Mouse (Mus musculus) lung, embryonic 16.5 days (tissue): ENCODE measurements at regions not wholly inside any gene's neighbourhood (a gene's known extent, or its start where the extent isn't known, plus 50 kb on each side); places are given as distances from the start of the nearest gene placed in this dataset.
"Not testable (repeated sequence)": the region's sequence is repeated elsewhere in the genome, so short reads cannot be mapped to it uniquely, and the experiment has no call there.

Source experiments
- ATAC-seq: fragments of 200-750 bp; cut with Nextera tagmentation; 2 replicates; pipeline ENCODE4 v1.8.0; 2017; ENCODE audit warnings: low read depth, mild to moderate bottlenecking, moderate library complexity
- H3K27ac ChIP-seq: fragments of 300-500 bp; sonication (generic); 2 replicates; pipeline ENCODE4 v1.5.1; 2014; ENCODE audit warnings: mild to moderate bottlenecking, control low read depth, low read length
- H3K27me3 ChIP-seq: fragments of 300-500 bp; sonication (generic); 2 replicates; pipeline ENCODE4 v1.6.1; 2014; ENCODE audit warnings: low read depth, low read length, mixed read lengths; ENCODE audit not compliant: control insufficient read depth, insufficient read depth
- H3K36me3 ChIP-seq: fragments of 300-500 bp; sonication (generic); 2 replicates; pipeline ENCODE4 v1.6.1; 2014; ENCODE audit warnings: low read length; ENCODE audit not compliant: control insufficient read depth, insufficient read depth
- H3K4me1 ChIP-seq: fragments of 300-500 bp; sonication (generic); replicated peaks from 2 replicates; pipeline ENCODE4 v1.6.1; 2014; ENCODE audit warnings: low read length, mixed read lengths; ENCODE audit not compliant: control insufficient read depth, insufficient read depth
- H3K4me2 ChIP-seq: fragments of 300-500 bp; sonication (generic); 2 replicates; pipeline ENCODE4 v1.6.1; 2014; ENCODE audit warnings: low read depth, low read length, control low read depth
- H3K4me3 ChIP-seq: fragments of 300-500 bp; sonication (generic); 2 replicates; pipeline ENCODE4 v1.5.1; 2014; ENCODE audit warnings: mild to moderate bottlenecking, low read length, control low read depth
- H3K9ac ChIP-seq: fragments of 300-500 bp; sonication (generic); 2 replicates; pipeline ENCODE4 v1.6.1; 2014; ENCODE audit warnings: low read length, control low read depth
- H3K9me3 ChIP-seq: fragments of 300-500 bp; sonication (generic); 2 replicates; pipeline ENCODE4 v1.6.1; 2016; ENCODE audit warnings: low read length; ENCODE audit not compliant: control insufficient read depth
- WGBS: fragments of 180-500 bp; shearing (Covaris S2); extraction: QIAGEN DNeasy Blood & Tissue Kit; methylation state at CpG from one replicate; pipeline ENCODE4 v1.1.7; 2014; 5-methylcytosine and 5-hydroxymethylcytosine counted together

DNA sequence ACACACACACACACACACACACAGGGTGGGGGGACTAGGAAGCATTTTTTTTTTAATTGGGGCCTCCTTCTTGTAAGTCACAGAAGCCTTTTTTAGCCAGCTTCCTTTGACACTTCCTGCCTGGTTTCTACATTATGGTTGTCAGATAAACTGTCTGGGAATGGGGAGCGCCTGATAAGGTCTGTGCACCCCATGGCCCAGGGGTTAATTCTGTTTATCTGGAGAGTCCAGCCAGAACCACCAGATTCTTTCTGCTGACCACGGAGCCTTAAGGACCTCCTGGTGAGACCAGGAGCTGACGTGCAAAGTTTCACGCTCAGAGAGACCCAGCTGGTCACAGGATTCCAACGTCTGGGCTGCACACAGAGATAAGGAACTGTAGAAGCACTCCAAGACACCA is 153.4 kb downstream of the Cand1 start:
- no peaks in the 10 kb centered on the region for H3K27me3 ChIP-seq
- no peak overlapping the region for H3K4me3 ChIP-seq
- H3K9ac ChIP-seq = no peak overlapping the region
- no peaks in the 10 kb centered on the region for H3K36me3 ChIP-seq
- ATAC-seq = no peak
- H3K4me1 ChIP-seq = no peaks in the 10 kb centered on the region
- no peak overlapping the region for H3K27ac ChIP-seq
- WGBS = 24% methylated on average over 5 of the region's 5 CpGs
- no peak overlapping the region for H3K4me2 ChIP-seq
- H3K9me3 ChIP-seq = no peaks in the 10 kb centered on the region

DNA sequence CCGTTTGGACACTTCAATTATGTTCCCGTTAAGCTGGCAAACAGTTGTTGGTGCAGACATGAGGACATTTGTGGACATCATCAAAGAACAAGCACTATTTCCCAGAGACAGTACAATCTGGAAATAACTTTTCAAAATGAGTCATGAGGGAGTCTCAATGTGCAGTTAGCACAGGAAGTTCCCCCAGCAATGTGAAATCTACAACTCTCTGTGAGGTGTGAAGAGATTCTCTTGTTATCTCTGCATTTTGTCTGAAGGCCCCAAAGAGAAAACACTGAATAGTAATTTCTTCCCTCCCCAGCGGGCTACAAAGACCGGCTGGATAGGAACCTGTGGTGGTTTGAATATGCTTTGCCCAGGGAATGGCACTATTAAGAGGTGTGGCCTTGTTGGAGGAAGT is 156.4 kb downstream of the Cand1 start:
- no peak overlapping the region for H3K9ac ChIP-seq
- no peaks in the 10 kb centered on the region for H3K36me3 ChIP-seq
- no peaks in the 10 kb centered on the region for H3K9me3 ChIP-seq
- no peak overlapping the region for H3K4me2 ChIP-seq
- H3K4me1 ChIP-seq = no peaks in the 10 kb centered on the region
- H3K4me3 ChIP-seq = no peak overlapping the region
- H3K27me3 ChIP-seq = no peaks in the 10 kb centered on the region
- H3K27ac ChIP-seq = no peak overlapping the region
- no peak for ATAC-seq
- 66% methylated on average over 4 of the region's 4 CpGs for WGBS

DNA sequence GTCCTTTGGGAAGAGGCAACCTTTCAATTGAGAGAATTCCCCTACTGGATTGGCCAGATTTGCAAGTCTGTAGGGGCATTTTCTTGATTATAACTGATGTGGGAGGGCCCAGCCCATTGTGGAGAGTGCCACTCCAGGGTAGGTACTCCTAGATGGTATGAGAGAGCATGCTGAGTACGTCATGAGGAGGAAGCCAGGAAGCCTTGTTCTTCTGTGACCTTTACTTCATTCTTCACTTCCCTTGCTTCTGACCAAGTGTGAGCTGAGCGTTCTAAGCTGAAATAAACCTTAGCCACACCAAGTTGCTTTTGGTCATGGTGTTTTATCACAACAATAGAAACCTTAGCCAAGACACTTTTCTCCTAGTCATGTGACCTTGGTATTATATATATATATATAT is 157.0 kb downstream of the Cand1 start:
- H3K4me3 ChIP-seq = no peak overlapping the region
- no peaks in the 10 kb centered on the region for H3K4me1 ChIP-seq
- WGBS = 82% methylated on average over 2 of the region's 2 CpGs
- no peak overlapping the region for H3K4me2 ChIP-seq
- no peak overlapping the region for H3K27ac ChIP-seq
- H3K27me3 ChIP-seq = no peaks in the 10 kb centered on the region
- no peak for ATAC-seq
- no peak overlapping the region for H3K9ac ChIP-seq
- H3K36me3 ChIP-seq = no peaks in the 10 kb centered on the region
- H3K9me3 ChIP-seq = no peaks in the 10 kb centered on the region

DNA sequence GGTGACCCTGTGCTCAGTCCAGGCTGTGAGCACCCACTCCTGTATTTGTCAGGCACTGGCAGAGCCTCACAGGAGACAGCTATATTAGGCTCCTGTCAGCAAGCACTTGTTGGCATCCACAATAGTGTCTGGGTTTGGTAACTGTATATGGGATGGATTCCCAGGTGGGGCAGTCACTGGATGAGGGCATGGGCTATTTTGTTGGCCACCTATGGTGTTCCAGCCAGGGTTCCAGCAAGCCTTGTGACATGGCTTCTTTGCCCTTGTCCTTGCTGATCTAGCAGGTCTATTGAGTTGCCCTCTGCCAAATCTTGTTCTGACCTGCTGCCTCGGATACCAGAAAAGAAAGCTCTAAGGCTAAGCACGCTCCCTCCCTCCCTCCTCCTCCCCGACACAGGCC is 158.1 kb downstream of the Cand1 start:
- ATAC-seq, H3K36me3 ChIP-seq, H3K4me2 ChIP-seq, H3K4me1 ChIP-seq, H3K27me3 ChIP-seq, H3K27ac ChIP-seq, H3K9ac ChIP-seq, H3K4me3 ChIP-seq, H3K9me3 ChIP-seq: not testable (repeated sequence)
- 73% methylated on average over 3 of the region's 3 CpGs for WGBS

DNA sequence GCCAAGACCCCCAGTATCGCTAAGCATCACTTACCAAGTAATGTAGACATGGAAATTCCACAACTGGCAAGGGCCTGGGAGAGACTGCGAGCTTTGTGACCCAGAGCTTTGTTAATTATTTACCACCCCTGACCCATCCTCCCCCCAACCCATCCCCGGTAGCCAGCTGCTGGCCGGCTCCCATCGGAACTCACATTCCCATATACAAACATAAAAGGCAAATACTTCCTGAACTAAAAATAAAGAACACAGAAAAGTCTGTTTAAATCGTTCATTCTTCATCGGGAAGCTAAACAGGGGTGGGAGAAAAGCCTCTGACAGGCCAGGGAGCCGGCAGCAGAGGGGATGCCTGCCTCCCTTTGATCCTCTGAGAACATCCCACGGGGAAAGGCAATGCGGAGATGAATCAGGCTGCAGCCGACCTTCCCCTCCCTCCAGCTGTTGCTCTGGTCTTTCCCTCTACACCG is 163.7 kb downstream of the Cand1 start:
- H3K4me1 ChIP-seq = peaks cover 17% of the 10 kb centered on the region
- no peaks in the 10 kb centered on the region for H3K9me3 ChIP-seq
- 0 out of 2 replicates have a peak overlapping the region, but pooled peaks have one; percentile 17 for H3K27ac ChIP-seq
- peak overlapping the region; percentile 31; the same call in 1 of the 2 replicates for H3K4me2 ChIP-seq
- peak; percentile 78 for ATAC-seq
- H3K9ac ChIP-seq = no peak overlapping the region
- under 1% methylated on average over 12 of the region's 12 CpGs for WGBS
- H3K36me3 ChIP-seq = no peaks in the 10 kb centered on the region
- H3K27me3 ChIP-seq = no peaks in the 10 kb centered on the region
- H3K4me3 ChIP-seq = peak overlapping the region; percentile 1; the same call in 1 of the 2 replicates

DNA sequence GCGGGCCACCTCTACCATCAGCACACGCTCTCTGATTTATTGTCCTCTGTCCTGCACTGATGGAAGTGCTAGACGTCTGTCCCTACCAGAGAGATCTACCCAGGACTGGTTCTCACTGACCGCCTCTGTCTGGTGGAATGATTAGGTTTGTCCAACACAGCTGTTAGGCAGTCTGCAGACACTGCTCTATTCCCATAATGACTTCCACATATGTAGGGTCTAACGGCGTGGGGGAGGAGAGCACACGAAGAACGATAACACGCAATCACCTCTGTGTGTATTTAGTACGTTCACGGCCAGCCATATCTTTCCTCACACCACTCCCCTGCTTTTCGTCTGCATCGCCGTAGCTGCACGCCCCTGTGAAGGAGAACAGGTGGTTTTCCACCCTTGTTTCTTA is 165.0 kb downstream of the Cand1 start:
- Histone ChIP-seq H3K4me1 (peaks cover 17% of the 10 kb centered on the region), H3K36me3 (no peaks in the 10 kb centered on the region), H3K9ac (no peak overlapping the region), H3K4me2 (no peak overlapping the region), H3K27ac (no peak overlapping the region), H3K9me3 (no peaks in the 10 kb centered on the region), H3K4me3 (no peak overlapping the region), H3K27me3 (no peaks in the 10 kb centered on the region)
- ATAC-seq = no peak
- WGBS = 42% methylated on average over 15 of the region's 15 CpGs

DNA sequence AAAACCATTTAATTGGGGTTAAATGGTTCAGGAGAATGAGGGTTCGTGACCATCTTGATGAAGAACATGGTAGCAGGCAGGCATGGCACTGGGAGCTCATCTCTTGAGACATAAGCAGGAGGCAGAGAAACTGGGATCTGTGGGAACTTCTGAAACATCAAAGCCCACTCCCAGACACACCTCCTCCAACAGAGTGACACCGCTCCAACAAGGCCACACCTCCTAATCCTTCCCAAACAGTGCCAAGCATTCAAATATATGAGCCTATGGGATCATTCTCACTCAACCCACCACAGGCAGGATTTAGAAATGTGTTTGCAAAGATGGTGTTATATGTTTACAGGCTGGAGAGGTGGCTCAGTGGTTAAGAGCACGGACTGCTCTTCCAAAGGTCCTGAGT is 165.9 kb downstream of the Cand1 start:
- Histone ChIP-seq H3K9ac (no peak overlapping the region), H3K4me1 (peaks cover 17% of the 10 kb centered on the region), H3K4me3 (no peak overlapping the region), H3K4me2 (no peak overlapping the region), H3K36me3 (no peaks in the 10 kb centered on the region), H3K27me3 (no peaks in the 10 kb centered on the region), H3K9me3 (no peaks in the 10 kb centered on the region), H3K27ac (no peak overlapping the region)
- 92% methylated on average over 3 of the region's 3 CpGs for WGBS
- ATAC-seq = no peak

DNA sequence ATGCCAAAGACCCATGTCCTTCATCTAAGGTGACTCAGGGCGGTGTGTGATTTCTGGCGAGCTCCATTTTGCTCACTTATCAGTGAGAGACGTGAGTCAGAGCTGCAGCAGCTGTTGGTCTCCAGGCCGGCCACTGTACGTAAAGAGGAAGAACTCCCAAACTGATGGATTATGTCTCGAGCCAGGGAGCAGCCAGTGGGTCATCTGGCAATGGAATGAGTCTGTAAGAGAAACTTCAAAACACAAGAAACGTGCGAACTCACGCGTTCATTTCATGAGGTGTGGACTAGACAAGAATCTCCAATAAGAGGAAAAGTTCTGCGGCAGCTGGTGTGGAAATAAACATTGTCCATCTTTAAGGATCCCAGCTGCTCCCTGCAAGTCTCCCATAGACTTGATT is 170.4 kb downstream of the Cand1 start:
- Histone ChIP-seq H3K9ac (no peak overlapping the region), H3K4me2 (no peak overlapping the region)
- peak; percentile 88 for ATAC-seq

DNA sequence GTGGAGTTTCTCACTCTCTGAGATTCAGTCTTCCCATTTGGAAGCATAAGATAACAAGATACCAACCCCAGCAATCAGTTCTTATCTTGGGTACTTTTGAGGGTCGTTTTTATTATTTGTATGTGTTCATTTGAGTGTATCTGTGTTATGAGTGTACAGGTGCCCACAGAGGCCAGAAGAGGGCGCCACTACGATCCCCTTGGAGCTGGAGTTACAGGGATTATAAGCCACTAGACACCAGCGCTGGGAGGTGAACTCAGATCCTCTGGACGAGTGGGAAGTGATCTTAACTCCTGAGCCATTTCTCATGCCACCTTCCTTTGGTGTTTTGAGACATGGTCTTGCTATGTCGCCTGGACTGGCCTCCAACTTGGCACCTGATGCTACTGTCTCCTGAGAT is 172.0 kb downstream of the Cand1 start:
- Histone ChIP-seq H3K9ac (no peak overlapping the region), H3K9me3 (no peaks in the 10 kb centered on the region), H3K27me3 (no peaks in the 10 kb centered on the region), H3K36me3 (no peaks in the 10 kb centered on the region), H3K4me2 (no peak overlapping the region), H3K4me1 (peaks cover 8% of the 10 kb centered on the region), H3K4me3 (no peak overlapping the region), H3K27ac (no peak overlapping the region)
- ATAC-seq = no peak
- WGBS = 75% methylated on average over 6 of the region's 6 CpGs

More for the DNA sequence above, 170.4 kb downstream of the Cand1 start:
- 39% methylated on average over 11 of the region's 11 CpGs for WGBS
- Histone ChIP-seq H3K27me3 (no peaks in the 10 kb centered on the region), H3K4me1 (peaks cover 8% of the 10 kb centered on the region), H3K9me3 (no peaks in the 10 kb centered on the region), H3K27ac (no peak overlapping the region), H3K36me3 (no peaks in the 10 kb centered on the region), H3K4me3 (no peak overlapping the region)

DNA sequence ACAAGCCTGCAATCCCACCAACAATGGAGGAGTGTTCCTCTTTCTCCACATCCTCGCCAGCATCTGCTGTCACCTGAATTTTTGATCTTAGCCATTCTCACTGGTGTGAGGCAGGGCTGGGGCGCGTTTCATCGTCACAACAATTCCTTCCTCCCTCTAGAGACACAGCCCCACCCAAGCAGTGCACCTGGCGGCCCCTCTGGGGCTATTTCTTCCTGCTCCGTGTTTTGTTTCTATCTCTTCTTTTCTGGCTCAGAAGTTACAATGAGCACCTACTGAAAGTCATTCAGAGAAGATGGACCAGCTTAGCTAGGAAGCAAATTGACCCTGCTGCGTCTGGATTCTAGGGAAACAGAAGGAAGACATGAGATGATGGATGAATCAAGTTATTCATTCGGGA is 172.5 kb downstream of the Cand1 start:
- H3K4me1 ChIP-seq = peaks cover 8% of the 10 kb centered on the region
- no peaks in the 10 kb centered on the region for H3K27me3 ChIP-seq
- no peak for ATAC-seq
- WGBS = 91% methylated on average over 8 of the region's 8 CpGs
- H3K4me3 ChIP-seq = no peak overlapping the region
- H3K36me3 ChIP-seq = no peaks in the 10 kb centered on the region
- H3K4me2 ChIP-seq = no peak overlapping the region
- H3K27ac ChIP-seq = no peak overlapping the region
- no peaks in the 10 kb centered on the region for H3K9me3 ChIP-seq
- no peak overlapping the region for H3K9ac ChIP-seq
